Mouse (Mus musculus): Measurements from ENCODE around the gene Fstl4.

- TF ChIP-seq GATA1 (IDR thresholded peaks at IDR 0.05; ENCODE audit: borderline replicate concordance, low read length) (no peak), FLI1 (IDR thresholded peaks at IDR 0.05; ENCODE audit: low read length) (no peak)
Measured at GRCm38 (mm10) chr11:53097870-53098269, 333.4 kb downstream of the Fstl4 start.

Data from megakaryocyte, embryonic 14.5 days (primary cell).